Mouse (Mus musculus): Measurements from ENCODE around the gene Auts2.
A peak's percentile ranks its signal among the peaks of the same experiment; 100 is the strongest.

Gene Auts2

GRCm38 (mm10) chr5:132229644-132230357 is 313.3 kb downstream of the Auts2 start:
- H3K27me3 ChIP-seq (ENCODE audit: control insufficient read depth, insufficient read depth, low read length, poor library complexity, severe bottlenecking) = no peaks in the 10 kb centered on the region
- H3K36me3 ChIP-seq (ENCODE audit: control insufficient read depth, insufficient read depth, low read length, poor library complexity, severe bottlenecking) = no peaks in the 10 kb centered on the region
- DNase-seq (ENCODE audit: low read depth, low spot score) = no peak

GRCm38 (mm10) chr5:132229023-132229422 is 314.1 kb downstream of the Auts2 start:
- DNase-seq (ENCODE audit: low read depth, low spot score) = no peak
- no peaks in the 10 kb centered on the region for H3K27me3 ChIP-seq (ENCODE audit: control insufficient read depth, insufficient read depth, low read length, poor library complexity, severe bottlenecking)

GRCm38 (mm10) chr5:132220376-132220930 is 322.7 kb downstream of the Auts2 start:
- no peaks in the 10 kb centered on the region for H3K27me3 ChIP-seq (ENCODE audit: control insufficient read depth, insufficient read depth, low read length, poor library complexity, severe bottlenecking)
- H3K36me3 ChIP-seq (ENCODE audit: control insufficient read depth, insufficient read depth, low read length, poor library complexity, severe bottlenecking) = no peaks in the 10 kb centered on the region
- DNase-seq (ENCODE audit: low read depth, low spot score) = peak; percentile 8

More at GRCm38 (mm10) chr5:132229023-132229422, 314.1 kb downstream of the Auts2 start:
- H3K36me3 ChIP-seq (ENCODE audit: control insufficient read depth, insufficient read depth, low read length, poor library complexity, severe bottlenecking) = no peaks in the 10 kb centered on the region

- no peaks in the 10 kb centered on the region for H3K36me3 ChIP-seq (ENCODE audit: control insufficient read depth, insufficient read depth, low read length, poor library complexity, severe bottlenecking)
- no peak for DNase-seq (ENCODE audit: low read depth, low spot score)
- no peaks in the 10 kb centered on the region for H3K27me3 ChIP-seq (ENCODE audit: control insufficient read depth, insufficient read depth, low read length, poor library complexity, severe bottlenecking)
These were observed 327.0 kb downstream of the Auts2 start for GRCm38 (mm10) chr5:132216143-132216542.

GRCm38 (mm10) chr5:132212446-132212845 is 330.7 kb downstream of the Auts2 start:
- H3K36me3 ChIP-seq (ENCODE audit: control insufficient read depth, insufficient read depth, low read length, poor library complexity, severe bottlenecking) = no peaks in the 10 kb centered on the region
- DNase-seq (ENCODE audit: low read depth, low spot score) = no peak
- H3K27me3 ChIP-seq (ENCODE audit: control insufficient read depth, insufficient read depth, low read length, poor library complexity, severe bottlenecking) = no peaks in the 10 kb centered on the region

- Histone ChIP-seq H3K27me3 (ENCODE audit: control insufficient read depth, insufficient read depth, low read length, poor library complexity, severe bottlenecking) (no peaks in the 10 kb centered on the region), H3K36me3 (ENCODE audit: control insufficient read depth, insufficient read depth, low read length, poor library complexity, severe bottlenecking) (no peaks in the 10 kb centered on the region)
- DNase-seq (ENCODE audit: low read depth, low spot score) = no peak
These were observed 333.4 kb downstream of the Auts2 start for GRCm38 (mm10) chr5:132209694-132210093.

- H3K36me3 ChIP-seq (ENCODE audit: control insufficient read depth, insufficient read depth, low read length, poor library complexity, severe bottlenecking) = no peaks in the 10 kb centered on the region
- no peaks in the 10 kb centered on the region for H3K27me3 ChIP-seq (ENCODE audit: control insufficient read depth, insufficient read depth, low read length, poor library complexity, severe bottlenecking)
- no peak for DNase-seq (ENCODE audit: low read depth, low spot score)
These were observed 336.9 kb downstream of the Auts2 start for GRCm38 (mm10) chr5:132206220-132206619.

- no peaks in the 10 kb centered on the region for H3K27me3 ChIP-seq (ENCODE audit: control insufficient read depth, insufficient read depth, low read length, poor library complexity, severe bottlenecking)
- no peaks in the 10 kb centered on the region for H3K36me3 ChIP-seq (ENCODE audit: control insufficient read depth, insufficient read depth, low read length, poor library complexity, severe bottlenecking)
These were observed 339.3 kb downstream of the Auts2 start for GRCm38 (mm10) chr5:132203846-132204245.

GRCm38 (mm10) chr5:132201077-132201645 is 342.0 kb downstream of the Auts2 start:
- Histone ChIP-seq H3K36me3 (ENCODE audit: control insufficient read depth, insufficient read depth, low read length, poor library complexity, severe bottlenecking) (no peaks in the 10 kb centered on the region), H3K27me3 (ENCODE audit: control insufficient read depth, insufficient read depth, low read length, poor library complexity, severe bottlenecking) (no peaks in the 10 kb centered on the region)
- DNase-seq (ENCODE audit: low read depth, low spot score) = no peak

More at GRCm38 (mm10) chr5:132203846-132204245, 339.3 kb downstream of the Auts2 start:
- DNase-seq (ENCODE audit: low read depth, low spot score) = no peak

- Histone ChIP-seq H3K36me3 (ENCODE audit: control insufficient read depth, insufficient read depth, low read length, poor library complexity, severe bottlenecking) (no peaks in the 10 kb centered on the region), H3K27me3 (ENCODE audit: control insufficient read depth, insufficient read depth, low read length, poor library complexity, severe bottlenecking) (no peaks in the 10 kb centered on the region)
- DNase-seq (ENCODE audit: low read depth, low spot score) = no peak
These were observed 342.5 kb downstream of the Auts2 start for GRCm38 (mm10) chr5:132200595-132200994.

GRCm38 (mm10) chr5:132195048-132195533 is 348.1 kb downstream of the Auts2 start:
- Histone ChIP-seq H3K27me3 (ENCODE audit: control insufficient read depth, insufficient read depth, low read length, poor library complexity, severe bottlenecking) (no peaks in the 10 kb centered on the region), H3K36me3 (ENCODE audit: control insufficient read depth, insufficient read depth, low read length, poor library complexity, severe bottlenecking) (no peaks in the 10 kb centered on the region)
- no peak for DNase-seq (ENCODE audit: low read depth, low spot score)

- no peak for DNase-seq (ENCODE audit: low read depth, low spot score)
- Histone ChIP-seq H3K27me3 (ENCODE audit: control insufficient read depth, insufficient read depth, low read length, poor library complexity, severe bottlenecking) (no peaks in the 10 kb centered on the region), H3K36me3 (ENCODE audit: control insufficient read depth, insufficient read depth, low read length, poor library complexity, severe bottlenecking) (no peaks in the 10 kb centered on the region)
These were observed 353.0 kb downstream of the Auts2 start for GRCm38 (mm10) chr5:132190190-132190589.

GRCm38 (mm10) chr5:132186659-132187058 is 356.5 kb downstream of the Auts2 start:
- no peak for DNase-seq (ENCODE audit: low read depth, low spot score)
- H3K27me3 ChIP-seq (ENCODE audit: control insufficient read depth, insufficient read depth, low read length, poor library complexity, severe bottlenecking) = no peaks in the 10 kb centered on the region
- no peaks in the 10 kb centered on the region for H3K36me3 ChIP-seq (ENCODE audit: control insufficient read depth, insufficient read depth, low read length, poor library complexity, severe bottlenecking)

- no peaks in the 10 kb centered on the region for H3K27me3 ChIP-seq (ENCODE audit: control insufficient read depth, insufficient read depth, low read length, poor library complexity, severe bottlenecking)
- H3K36me3 ChIP-seq (ENCODE audit: control insufficient read depth, insufficient read depth, low read length, poor library complexity, severe bottlenecking) = no peaks in the 10 kb centered on the region
- DNase-seq (ENCODE audit: low read depth, low spot score) = no peak
These were observed 356.9 kb downstream of the Auts2 start for GRCm38 (mm10) chr5:132186221-132186620.

- Histone ChIP-seq H3K27me3 (ENCODE audit: control insufficient read depth, insufficient read depth, low read length, poor library complexity, severe bottlenecking) (no peaks in the 10 kb centered on the region), H3K36me3 (ENCODE audit: control insufficient read depth, insufficient read depth, low read length, poor library complexity, severe bottlenecking) (no peaks in the 10 kb centered on the region)
- no peak for DNase-seq (ENCODE audit: low read depth, low spot score)
These were observed 358.6 kb downstream of the Auts2 start for GRCm38 (mm10) chr5:132184395-132185095.
